Mouse (Mus musculus) CD8-positive naive resting alpha-beta T cell, adult 2 months (primary cell): Measurements from ENCODE around the gene Gm648.
"Not testable (repeated sequence)": the region's sequence is repeated elsewhere in the genome, so short reads cannot be mapped to it uniquely, and the experiment has no call there.

Experiments used
- DNase-seq, 2 experiments: peaks; one replicate each; pipeline ENCODE4 v3.0.0; 2022; ENCODE audit warnings: low read depth in 2 of 2, low spot score in 2 of 2

The Gm648 gene

GRCm38 (mm10) chrX:56549506-56549905 is at the start of gene Gm648:
Gene Gm648 (minus strand): TSS chrX:56549606.
- no peak for DNase-seq

GRCm38 (mm10) chrX:56597887-56598640 is 48.7 kb upstream of the Gm648 start, which contains the start of gene Mmgt1:
Gene Mmgt1 (minus strand): TSS chrX:56598069.
- DNase-seq = peak; percentile 74 to 79

- DNase-seq = no peak
Observed at GRCm38 (mm10) chrX:56597219-56597886, 47.9 kb upstream of the Gm648 start.

GRCm38 (mm10) chrX:56578200-56578599 is 28.8 kb upstream of the Gm648 start:
- DNase-seq = no peak

GRCm38 (mm10) chrX:56572465-56572864 is 23.1 kb upstream of the Gm648 start:
- DNase-seq = peak in 1 of 2 experiments; percentile 6

GRCm38 (mm10) chrX:56553584-56553983 is 4.2 kb upstream of the Gm648 start:
- no peak for DNase-seq

GRCm38 (mm10) chrX:56537162-56537561 is 12.2 kb downstream of the Gm648 start:
- no peak for DNase-seq

GRCm38 (mm10) chrX:56531266-56531665 is 18.1 kb downstream of the Gm648 start:
- DNase-seq = peak; percentile 3 to 40

- not testable (repeated sequence) for DNase-seq
Observed at GRCm38 (mm10) chrX:56524442-56524841, 25.0 kb downstream of the Gm648 start, which contains the start of gene Gm10477. Gene Gm10477 (plus strand): TSS chrX:56524742.

- no peak for DNase-seq
Observed at GRCm38 (mm10) chrX:56497241-56497640, 52.2 kb downstream of the Gm648 start.
